Mouse (Mus musculus) forelimb bud, embryonic 11.5 days (tissue): ENCODE results near the gene Dmrt3.

Experiments
- DNase-seq: peaks from one replicate; pipeline ENCODE4 v3.0.0-alpha.2; 2012; ENCODE audit warnings: low read depth, low spot score

Dmrt3 gene

GRCm38 (mm10) chr19:25610015-25610410 lies at the start of gene Dmrt3:
Dmrt3 (plus strand) TSS chr19:25610301.
- no peak for DNase-seq

- DNase-seq = no peak
Observed at GRCm38 (mm10) chr19:25564430-25564829, 45.7 kb upstream of the Dmrt3 start.

GRCm38 (mm10) chr19:25569778-25570177 lies 40.3 kb upstream of the Dmrt3 start:
- no peak for DNase-seq

GRCm38 (mm10) chr19:25574431-25574830 lies 35.7 kb upstream of the Dmrt3 start:
- DNase-seq = no peak

- no peak for DNase-seq
Observed at GRCm38 (mm10) chr19:25574981-25575814, 34.9 kb upstream of the Dmrt3 start.

- DNase-seq = no peak
Observed at GRCm38 (mm10) chr19:25578358-25578757, 31.7 kb upstream of the Dmrt3 start.

- DNase-seq = no peak
Observed at GRCm38 (mm10) chr19:25579440-25579839, 30.7 kb upstream of the Dmrt3 start.

GRCm38 (mm10) chr19:25597717-25598232 lies 12.3 kb upstream of the Dmrt3 start:
- no peak for DNase-seq

- DNase-seq = no peak
Observed at GRCm38 (mm10) chr19:25598626-25599025, 11.5 kb upstream of the Dmrt3 start.

- no peak for DNase-seq
Observed at GRCm38 (mm10) chr19:25601966-25602365, 8.1 kb upstream of the Dmrt3 start.

- DNase-seq = no peak
Observed at GRCm38 (mm10) chr19:25607461-25608205, 2.5 kb upstream of the Dmrt3 start.

- no peak for DNase-seq
Observed at GRCm38 (mm10) chr19:25608206-25608580, 1.9 kb upstream of the Dmrt3 start.

GRCm38 (mm10) chr19:25608961-25609850 lies 895 bp upstream of the Dmrt3 start:
- no peak for DNase-seq

GRCm38 (mm10) chr19:25610411-25611111 lies 460 bp downstream of the Dmrt3 start:
- DNase-seq = no peak

- DNase-seq = no peak
Observed at GRCm38 (mm10) chr19:25611116-25611515, 1.0 kb downstream of the Dmrt3 start.

GRCm38 (mm10) chr19:25611876-25612805 lies 2.0 kb downstream of the Dmrt3 start:
- no peak for DNase-seq

GRCm38 (mm10) chr19:25612806-25613295 lies 2.8 kb downstream of the Dmrt3 start:
- DNase-seq = no peak

- DNase-seq = no peak
Observed at GRCm38 (mm10) chr19:25613476-25614300, 3.6 kb downstream of the Dmrt3 start.

- DNase-seq = no peak
Observed at GRCm38 (mm10) chr19:25615889-25616288, 5.8 kb downstream of the Dmrt3 start.
